Mouse (Mus musculus): Measurements from ENCODE around the gene Slc24a3. TPM values are rescaled to one million over a fixed set of nuclear protein-coding genes. Genes with fewer than 3 reads are reported as not detected.

Slc24a3 gene
- total and polyA plus RNA-seq, 3 experiments: not detected

- no peak for TF ChIP-seq ZMIZ1 (IDR thresholded peaks at IDR 0.05; ENCODE audit: low read depth, low read length)
- no peak for TF ChIP-seq E2F4 (IDR thresholded peaks at IDR 0.05; ENCODE audit: borderline replicate concordance, low read depth, low read length)
- no peak for TF ChIP-seq POLR2AphosphoS2 (IDR thresholded peaks at IDR 0.05; ENCODE audit: low read length)
- TF ChIP-seq EP300 (IDR thresholded peaks at IDR 0.05; ENCODE audit: low read depth in 1 of 2, low read length in 2 of 2): no peak
- TF ChIP-seq CHD2 (IDR thresholded peaks at IDR 0.05; ENCODE audit: low read length): no peak
- Histone ChIP-seq H3K9me3 (replicated peaks; ENCODE audit: insufficient read depth, low read length) (no peaks in the 10 kb centered on the region), H3K27me3 (ENCODE audit: control insufficient read depth in 1 of 2, insufficient read depth in 2 of 2, low read length in 2 of 2) (no peaks in the 10 kb centered on the region), H3K4me1 (ENCODE audit: control insufficient read depth in 1 of 2, insufficient read depth in 2 of 2, low read length in 2 of 2) (no peaks in the 10 kb centered on the region), H3K36me3 (ENCODE audit: control insufficient read depth in 1 of 2, insufficient read depth in 2 of 2, low read length in 2 of 2) (no peaks in the 10 kb centered on the region), H3K4me3 (ENCODE audit: control insufficient read depth in 1 of 2, insufficient read depth in 1 of 2, low read depth in 2 of 2, low read length in 2 of 2) (no peak overlapping the region), H3K9ac (ENCODE audit: control insufficient read depth, low read depth, low read length, poor library complexity, severe bottlenecking) (no peak overlapping the region), H3K27ac (ENCODE audit: control insufficient read depth, low read depth, low read length) (no peak overlapping the region), H3K79me2 (ENCODE audit: control insufficient read depth, insufficient read depth, low read length, poor library complexity) (no peaks in the 10 kb centered on the region)
- DNase-seq (ENCODE audit: low read depth, low spot score): no peak
Observed at GRCm38 (mm10) chr2:145164086-145164485, 3.5 kb upstream of the Slc24a3 start.

- DNase-seq (ENCODE audit: low read depth, low spot score): no peak
- Histone ChIP-seq H3K9me3 (replicated peaks; ENCODE audit: insufficient read depth, low read length) (no peaks in the 10 kb centered on the region), H3K4me3 (ENCODE audit: control insufficient read depth in 1 of 2, insufficient read depth in 1 of 2, low read depth in 2 of 2, low read length in 2 of 2) (no peak overlapping the region), H3K36me3 (ENCODE audit: control insufficient read depth in 1 of 2, insufficient read depth in 2 of 2, low read length in 2 of 2) (no peaks in the 10 kb centered on the region), H3K27me3 (ENCODE audit: control insufficient read depth in 1 of 2, insufficient read depth in 2 of 2, low read length in 2 of 2) (no peaks in the 10 kb centered on the region), H3K9ac (ENCODE audit: control insufficient read depth, low read depth, low read length, poor library complexity, severe bottlenecking) (no peak overlapping the region), H3K27ac (ENCODE audit: control insufficient read depth, low read depth, low read length) (no peak overlapping the region), H3K4me1 (ENCODE audit: control insufficient read depth in 1 of 2, insufficient read depth in 2 of 2, low read length in 2 of 2) (no peaks in the 10 kb centered on the region), H3K79me2 (ENCODE audit: control insufficient read depth, insufficient read depth, low read length, poor library complexity) (no peaks in the 10 kb centered on the region)
- TF ChIP-seq MEF2A (IDR thresholded peaks at IDR 0.05; ENCODE audit: extremely low read depth, insufficient replicate concordance, low read depth, low read length, poor library complexity, severe bottlenecking) (no peak), ZNF384 (IDR thresholded peaks at IDR 0.05; ENCODE audit: low read depth, low read length) (no peak), CTCF (IDR thresholded peaks at IDR 0.05 in 2 of 3, conservative IDR thresholded peaks at IDR 0.05 in 1 of 3; ENCODE audit: control insufficient read depth in 1 of 3, insufficient read depth in 1 of 3, low read depth in 2 of 3, low read length in 3 of 3, poor library complexity in 1 of 3, severe bottlenecking in 1 of 3) (no peak), HCFC1 (IDR thresholded peaks at IDR 0.05; ENCODE audit: low read depth, low read length) (no peak), ETS1 (IDR thresholded peaks at IDR 0.05; ENCODE audit: low read depth, low read length) (no peak), ZMIZ1 (IDR thresholded peaks at IDR 0.05; ENCODE audit: low read depth, low read length) (no peak), BHLHE40 (IDR thresholded peaks at IDR 0.05; ENCODE audit: borderline replicate concordance, low read depth, low read length) (no peak), KAT2A (conservative IDR thresholded peaks at IDR 0.05; ENCODE audit: low read depth, low read length) (no peak), UBTF (IDR thresholded peaks at IDR 0.05; ENCODE audit: borderline replicate concordance, insufficient read depth, low read depth, low read length) (no peak)
Observed at GRCm38 (mm10) chr2:145164562-145164961, 3.0 kb upstream of the Slc24a3 start.

GRCm38 (mm10) chr2:145165076-145165475 lies 2.5 kb upstream of the Slc24a3 start:
- H3K27ac ChIP-seq (ENCODE audit: control insufficient read depth, low read depth, low read length): no peak overlapping the region
- no peaks in the 10 kb centered on the region for H3K4me1 ChIP-seq (ENCODE audit: control insufficient read depth in 1 of 2, insufficient read depth in 2 of 2, low read length in 2 of 2)
- H3K9ac ChIP-seq (ENCODE audit: control insufficient read depth, low read depth, low read length, poor library complexity, severe bottlenecking): no peak overlapping the region
- no peaks in the 10 kb centered on the region for H3K36me3 ChIP-seq (ENCODE audit: control insufficient read depth in 1 of 2, insufficient read depth in 2 of 2, low read length in 2 of 2)
- no peaks in the 10 kb centered on the region for H3K27me3 ChIP-seq (ENCODE audit: control insufficient read depth in 1 of 2, insufficient read depth in 2 of 2, low read length in 2 of 2)
- TF ChIP-seq NELFE (IDR thresholded peaks at IDR 0.05; ENCODE audit: low read depth, low read length): no peak
- TF ChIP-seq CHD2 (IDR thresholded peaks at IDR 0.05; ENCODE audit: low read length): no peak
- TF ChIP-seq ZKSCAN1 (IDR thresholded peaks at IDR 0.05; ENCODE audit: low read depth, low read length): no peak
- no peak for TF ChIP-seq TAL1 (IDR thresholded peaks at IDR 0.05; ENCODE audit: low read length)
- no peak for TF ChIP-seq MAZ (IDR thresholded peaks at IDR 0.05; ENCODE audit: low read depth, low read length)
- TF ChIP-seq RCOR1 (IDR thresholded peaks at IDR 0.05; ENCODE audit: low read depth, low read length): no peak
- TF ChIP-seq POLR2AphosphoS2 (IDR thresholded peaks at IDR 0.05; ENCODE audit: low read length): no peak
- no peak for TF ChIP-seq MYB (IDR thresholded peaks at IDR 0.05; ENCODE audit: low read depth, low read length)
- no peak for TF ChIP-seq RAD21 (IDR thresholded peaks at IDR 0.05; ENCODE audit: low read depth, low read length)
- TF ChIP-seq MAX (IDR thresholded peaks at IDR 0.05; ENCODE audit: low read length): no peak
- TF ChIP-seq CTCF (IDR thresholded peaks at IDR 0.05 in 2 of 3, conservative IDR thresholded peaks at IDR 0.05 in 1 of 3; ENCODE audit: control insufficient read depth in 1 of 3, insufficient read depth in 1 of 3, low read depth in 2 of 3, low read length in 3 of 3, poor library complexity in 1 of 3, severe bottlenecking in 1 of 3): no peak
- TF ChIP-seq MXI1 (IDR thresholded peaks at IDR 0.05; ENCODE audit: low read depth, low read length): no peak
- no peak for TF ChIP-seq USF2 (IDR thresholded peaks at IDR 0.05; ENCODE audit: borderline replicate concordance in 1 of 2, insufficient read depth in 1 of 2, low read depth in 1 of 2, low read length in 2 of 2)
- H3K4me3 ChIP-seq (ENCODE audit: control insufficient read depth in 1 of 2, insufficient read depth in 1 of 2, low read depth in 2 of 2, low read length in 2 of 2): no peak overlapping the region
- H3K9me3 ChIP-seq (replicated peaks; ENCODE audit: insufficient read depth, low read length): no peaks in the 10 kb centered on the region
- H3K79me2 ChIP-seq (ENCODE audit: control insufficient read depth, insufficient read depth, low read length, poor library complexity): no peaks in the 10 kb centered on the region
- DNase-seq (ENCODE audit: low read depth, low spot score): no peak
